Mouse (Mus musculus) cerebellum, adult 2 months (tissue): ENCODE measurements around the gene 4930518I15Rik.

Source experiments
- CTCF ChIP-seq: fragments of 200-500 bp; IDR thresholded peaks from 2 replicates; pipeline ENCODE4 v1.5.1; 2011; ENCODE audit warnings: low read depth, mild to moderate bottlenecking, control low read depth, low read length, moderate library complexity, borderline replicate concordance; ENCODE audit not compliant: insufficient read depth
- POLR2A ChIP-seq: fragments of 200-500 bp; IDR thresholded peaks from 2 replicates; pipeline ENCODE4 v1.6.1; 2011; ENCODE audit warnings: low read length, control low read depth, borderline replicate concordance; ENCODE audit not compliant: insufficient read depth

DNA sequence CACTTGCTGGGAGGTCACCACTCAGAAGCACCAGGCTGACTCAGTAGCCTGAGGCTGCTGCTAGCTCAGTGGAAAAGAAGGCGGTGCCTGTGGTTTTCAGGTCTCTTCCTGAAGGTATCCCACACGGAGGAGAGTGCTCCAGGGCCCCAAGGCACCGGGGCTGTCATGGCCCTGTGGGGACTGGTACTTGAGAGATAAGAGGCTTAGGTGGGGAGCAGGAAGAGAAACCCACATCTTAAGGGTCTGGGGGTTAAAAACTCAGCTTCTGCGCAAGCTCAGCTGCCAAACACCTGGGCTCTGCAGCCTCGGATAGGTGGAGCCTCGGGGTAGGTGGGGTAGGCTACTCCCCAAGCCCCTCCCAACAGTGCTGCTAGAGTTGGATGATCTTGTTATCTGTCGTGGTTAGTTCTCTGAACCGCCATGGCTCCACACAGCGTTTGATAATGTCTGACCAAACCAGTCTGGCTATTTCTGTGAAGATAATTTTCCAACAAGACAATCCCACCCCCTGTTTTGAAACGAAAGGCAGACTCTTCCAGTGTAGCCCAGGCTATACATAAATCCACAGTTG, 24.8 kb upstream of the 4930518I15Rik start:
- TF ChIP-seq POLR2A (no peak), CTCF (no peak)
